Comparison of ENCODE assay signal across 24 mouse cellular contexts in the genomic region with DNA sequence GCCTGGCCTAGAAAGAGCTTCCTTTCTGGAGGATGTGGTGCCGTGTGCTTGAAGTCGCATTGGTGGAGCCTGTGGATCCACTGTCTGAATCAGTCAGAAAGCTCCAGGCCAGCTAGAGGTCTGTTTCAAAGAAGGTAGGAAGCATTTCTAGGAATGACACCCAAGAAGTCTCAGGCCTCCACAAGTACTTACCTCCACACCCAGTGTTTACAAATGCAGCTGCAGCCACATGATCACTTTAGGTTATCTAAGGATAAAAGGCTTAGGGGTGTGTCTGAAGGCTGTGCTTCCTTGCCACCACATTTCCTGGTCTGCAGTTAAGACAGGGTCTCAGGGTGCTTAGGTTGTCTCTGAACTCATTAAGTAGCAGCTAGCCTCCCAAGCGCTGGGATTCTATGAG. TPM values are rescaled to one million over a fixed set of nuclear protein-coding genes. Genes with fewer than 3 reads are reported as not detected.
DNase-seq lines count a peak whose midpoint lies in the region; ATAC-seq and TF ChIP-seq lines count a peak whose summit lies in the region.
"Had no signal": no experiment of that assay in that cellular context is flagged by ENCODE, and none has a peak within 500 bp of the region (broad histone marks: within the 10 kb centered on the region; RNA-seq: fewer than 3 reads in every experiment).

No protein-coding gene starts in this region.

- peaks cover 55% of the 10 kb centered on the region for H3K36me3 ChIP-seq in heart, embryonic 13.5 days
- peaks cover 15% of the 10 kb centered on the region for H3K36me3 ChIP-seq in heart, embryonic 11.5 days (ENCODE audit: control insufficient read depth, insufficient read depth, low read length)
- peaks cover 62% of the 10 kb centered on the region for H3K36me3 ChIP-seq in E14TG2a.4 (ENCODE audit: insufficient read depth, low read length)
- H3K36me3 ChIP-seq in G1E (replicated peaks): peaks cover 62% of the 10 kb centered on the region
- peaks cover 47% of the 10 kb centered on the region for H3K36me3 ChIP-seq in liver, embryonic 16.5 days (ENCODE audit: control insufficient read depth, insufficient read depth)
- H3K36me3 ChIP-seq in forebrain, postnatal 0 days (ENCODE audit: insufficient read depth): peaks cover 32% of the 10 kb centered on the region

- H3K9me3 ChIP-seq in heart, embryonic 13.5 days: no peaks in the 10 kb centered on the region
- H3K9me3 ChIP-seq in heart, embryonic 11.5 days (replicated peaks; ENCODE audit: control insufficient read depth, low read length): no peaks in the 10 kb centered on the region
- H3K9me3 ChIP-seq in E14TG2a.4 (ENCODE audit: low read length) (no peaks in the 10 kb centered on the region), G1E (replicated peaks) (no peaks in the 10 kb centered on the region)
- no peaks in the 10 kb centered on the region; the same call in 1 of the 2 replicates for H3K9me3 ChIP-seq in liver, embryonic 16.5 days (replicated peaks; ENCODE audit: control insufficient read depth, low read length)
- H3K9me3 ChIP-seq in forebrain, postnatal 0 days (ENCODE audit: low read length): no peaks in the 10 kb centered on the region
- H3K9me3 ChIP-seq: embryonic facial prominence, embryonic 13.5 days; forebrain, embryonic 13.5 days; heart, embryonic 10.5 days; limb, embryonic 15.5 days had no signal

- H3K27me3 ChIP-seq in heart, embryonic 13.5 days (replicated peaks): no peaks in the 10 kb centered on the region
- no peaks in the 10 kb centered on the region for H3K27me3 ChIP-seq in heart, embryonic 11.5 days (ENCODE audit: control insufficient read depth, insufficient read depth, low read length)
- H3K27me3 ChIP-seq in E14TG2a.4 (ENCODE audit: insufficient read depth, low read length) (no peaks in the 10 kb centered on the region), G1E (ENCODE audit: insufficient read depth, low read length) (no peaks in the 10 kb centered on the region)
- H3K27me3 ChIP-seq in liver, embryonic 16.5 days (ENCODE audit: control insufficient read depth, insufficient read depth, low read depth, low read length): no peaks in the 10 kb centered on the region
- no peaks in the 10 kb centered on the region for H3K27me3 ChIP-seq in forebrain, postnatal 0 days (ENCODE audit: insufficient read depth, low read length)
- H3K27me3 ChIP-seq: embryonic facial prominence, embryonic 13.5 days; forebrain, embryonic 13.5 days; limb, embryonic 15.5 days had no signal

- no peak overlapping the region for H3K4me3 ChIP-seq in heart, embryonic 13.5 days
- H3K4me3 ChIP-seq in heart, embryonic 11.5 days (ENCODE audit: low read depth, low read length): no peak overlapping the region
- H3K4me3 ChIP-seq in E14TG2a.4 (replicated peaks; ENCODE audit: low read length) (peak overlapping the region; percentile 95), G1E (ENCODE audit: low read depth, low read length) (peak overlapping the region; percentile 52; the same call in 1 of the 2 replicates)
- no peak overlapping the region for H3K4me3 ChIP-seq in liver, embryonic 16.5 days (ENCODE audit: low read depth, low read length)
- H3K4me3 ChIP-seq in forebrain, postnatal 0 days (ENCODE audit: low read depth, low read length): no peak overlapping the region
- H3K4me3 ChIP-seq: embryonic facial prominence, embryonic 13.5 days; erythroblast, embryonic 14.5 days; forebrain, embryonic 13.5 days; heart, embryonic 10.5 days; limb, embryonic 15.5 days; myocyte had no signal

- TF ChIP-seq CTCF in E14TG2a.4 (conservative IDR thresholded peaks at IDR 0.05; ENCODE audit: low read length) (no peak), G1E (IDR thresholded peaks at IDR 0.05; ENCODE audit: low read depth, low read length) (no peak)
- no peak for TF ChIP-seq CTCF in forebrain, postnatal 0 days (IDR thresholded peaks at IDR 0.05; ENCODE audit: low read depth)

- no peak overlapping the region for H3K4me2 ChIP-seq in heart, embryonic 13.5 days
- H3K4me2 ChIP-seq in heart, embryonic 11.5 days: no peak overlapping the region
- H3K4me2 ChIP-seq in liver, embryonic 16.5 days (ENCODE audit: low read depth, low read length): 0 out of 2 replicates have a peak overlapping the region, but pooled peaks have one; percentile 10
- no peak overlapping the region for H3K4me2 ChIP-seq in forebrain, postnatal 0 days (ENCODE audit: low read depth)
- H3K4me2 ChIP-seq: embryonic facial prominence, embryonic 13.5 days; forebrain, embryonic 13.5 days; limb, embryonic 15.5 days had no signal

- DNase-seq in G1E (ENCODE audit: low spot score): no peak
- DNase-seq in urinary bladder, postnatal 4 days (ENCODE audit: low spot score in 2 of 2): no peak
- DNase-seq in frontal cortex, postnatal 36 days (ENCODE audit: low spot score in 2 of 2): no peak
- DNase-seq in forebrain, postnatal 0 days: no peak
- DNase-seq: adrenal gland, postnatal 36 days; cerebellum, postnatal 10 days; heart, postnatal 14 days; kidney, adult 11 months; kidney, postnatal 4 days; right cerebral cortex, postnatal 4 days had no signal

- 95% methylated on average over 3 of the region's 3 CpGs for WGBS in heart, embryonic 13.5 days
- WGBS in heart, embryonic 11.5 days (ENCODE audit: insufficient replicate concordance): 87% methylated on average over 3 of the region's 3 CpGs
- WGBS in liver, embryonic 16.5 days (ENCODE audit: insufficient replicate concordance): 87% methylated on average over 3 of the region's 3 CpGs
- 97% methylated on average over 3 of the region's 3 CpGs for WGBS in forebrain, postnatal 0 days

- no peak for ATAC-seq in heart, embryonic 13.5 days (ENCODE audit: extremely low read depth, insufficient number of reproducible peaks, low FRiP score, low TSS enrichment)
- no peak for ATAC-seq in heart, embryonic 11.5 days (replicated peaks; ENCODE audit: insufficient number of reproducible peaks, low FRiP score, low TSS enrichment)
- 0 out of 2 replicates have a peak, but pooled peaks have one; percentile 5 for ATAC-seq in G1E (ENCODE audit: extremely low read depth, insufficient number of reproducible peaks, low FRiP score, poor library complexity, severe bottlenecking)
- ATAC-seq in liver, embryonic 16.5 days (ENCODE audit: low read depth): no peak
- no peak for ATAC-seq in forebrain, postnatal 0 days
- ATAC-seq: CD4-positive, CD25-positive, alpha-beta regulatory T cell, adult 4 months; forebrain, embryonic 13.5 days; hindbrain, postnatal 0 days; midbrain, embryonic 16.5 days had no signal

- no peak overlapping the region for H3K27ac ChIP-seq in heart, embryonic 13.5 days (replicated peaks)
- H3K27ac ChIP-seq in heart, embryonic 11.5 days (ENCODE audit: low read depth, low read length): no peak overlapping the region; the same call in 1 of the 2 replicates
- H3K27ac ChIP-seq in liver, embryonic 16.5 days (ENCODE audit: low read length): peak overlapping the region; percentile 63
- no peak overlapping the region for H3K27ac ChIP-seq in forebrain, postnatal 0 days (ENCODE audit: low read depth, low read length)
- H3K27ac ChIP-seq: embryonic facial prominence, embryonic 13.5 days; forebrain, embryonic 13.5 days; heart, embryonic 10.5 days; hindbrain, postnatal 0 days; limb, embryonic 15.5 days; macrophage had no signal

- H3K9ac ChIP-seq in heart, embryonic 13.5 days: peak overlapping the region; percentile 50; the same call in 1 of the 2 replicates
- H3K9ac ChIP-seq in heart, embryonic 11.5 days (ENCODE audit: low read depth, low read length): no peak overlapping the region
- peak overlapping the region; percentile 26; the same call in 1 of the 2 replicates for H3K9ac ChIP-seq in liver, embryonic 16.5 days (ENCODE audit: low read depth, low read length)
- H3K9ac ChIP-seq in forebrain, postnatal 0 days: no peak overlapping the region
- H3K9ac ChIP-seq: embryonic facial prominence, embryonic 13.5 days; forebrain, embryonic 13.5 days; limb, embryonic 15.5 days had no signal

- peaks cover 33% of the 10 kb centered on the region for H3K4me1 ChIP-seq in heart, embryonic 13.5 days
- peaks cover 13% of the 10 kb centered on the region for H3K4me1 ChIP-seq in heart, embryonic 11.5 days (ENCODE audit: control insufficient read depth, insufficient read depth, low read length)
- peaks cover 83% of the 10 kb centered on the region for H3K4me1 ChIP-seq in E14TG2a.4 (replicated peaks; ENCODE audit: low read depth, low read length)
- peaks cover 60% of the 10 kb centered on the region for H3K4me1 ChIP-seq in G1E (ENCODE audit: insufficient read depth, low read depth, low read length)
- H3K4me1 ChIP-seq in liver, embryonic 16.5 days (ENCODE audit: control insufficient read depth, low read depth, low read length): peaks cover 53% of the 10 kb centered on the region
- peaks cover 10% of the 10 kb centered on the region; the same call in 1 of the 2 replicates for H3K4me1 ChIP-seq in forebrain, postnatal 0 days (ENCODE audit: insufficient read depth)

RNA-seq across cellular contexts. Expression of a gene that starts 3.0 kb away (rescaled TPM):
- polyA plus RNA-seq in heart, embryonic 13.5 days (2015; fragmentation: Nextera tagmentation; extraction: Ambion mirVana): 17.4 and 18.7 TPM in 2 replicates
- polyA plus RNA-seq in heart, embryonic 11.5 days (2014; fragmentation: Nextera tagmentation; extraction: Ambion mirVana): 19.9 and 21.6 TPM in 2 replicates
- total RNA-seq in G1E (2014; fragmentation: Nextera tagmentation) (67.4 and 90.4 TPM in 2 replicates), G1E (2017) (22.4 and 24.4 TPM in 2 replicates)
- 10.0 and 13.2 TPM in 2 replicates for polyA plus RNA-seq in G1E (2012)
- 14.7 and 15.1 TPM in 2 replicates for polyA plus RNA-seq in liver, embryonic 16.5 days (2015; fragmentation: Nextera tagmentation; extraction: Ambion mirVana)
- total RNA-seq in forebrain, postnatal 0 days (2014; rRNA removed): 23.5 and 38.4 TPM in 2 replicates
- 10.9 and 18.0 TPM in 2 replicates for polyA plus RNA-seq in forebrain, postnatal 0 days (2015; fragmentation: Nextera tagmentation; extraction: Ambion mirVana)

Comparison
In these comparisons a context has a peak if more than half of its experiments do, and no peak if none do; other contexts are left out.
1. H3K9ac ChIP-seq: peak in heart, embryonic 13.5 days (single experiment) and liver, embryonic 16.5 days (single experiment); none in heart, embryonic 11.5 days (single experiment) and forebrain, postnatal 0 days (single experiment).
2. H3K4me3 ChIP-seq: peak in E14TG2a.4 (single experiment) and G1E (single experiment); none in heart, embryonic 13.5 days (single experiment), heart, embryonic 11.5 days (single experiment), liver, embryonic 16.5 days (single experiment) and forebrain, postnatal 0 days (single experiment).